ENCODE assay signal across 11 mouse cellular contexts in the genomic region with DNA sequence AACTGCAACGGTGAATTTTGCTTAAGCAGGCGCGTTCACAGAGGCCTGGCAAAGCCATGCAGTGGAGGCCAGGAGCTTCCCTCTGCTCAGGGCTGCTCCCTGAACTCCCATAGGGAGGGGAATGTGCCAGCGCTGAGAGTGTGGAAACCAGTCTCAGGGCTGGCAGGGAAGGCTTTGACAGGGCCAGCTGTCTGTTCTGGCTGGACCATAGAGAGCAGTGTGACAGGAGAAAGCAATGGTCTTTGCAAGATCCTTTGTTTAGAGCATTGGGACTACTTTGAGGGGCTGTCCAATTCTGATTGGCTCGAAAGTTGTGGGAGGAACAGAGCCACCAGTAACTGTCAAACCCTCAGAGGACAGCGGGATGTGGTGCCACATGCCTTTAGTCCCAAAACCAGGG. TPM values are rescaled to one million over a fixed set of nuclear protein-coding genes. Genes with fewer than 3 reads are reported as not detected.
DNase-seq lines count a peak whose midpoint lies in the region; ATAC-seq lines count a peak whose summit lies in the region.
"Had no signal": no experiment of that assay in that cellular context is flagged by ENCODE, and none has a peak within 500 bp of the region (broad histone marks: within the 10 kb centered on the region; RNA-seq: fewer than 3 reads in every experiment).

No protein-coding gene starts in this region.

- peaks cover 60% of the 10 kb centered on the region for H3K4me1 ChIP-seq in kidney, embryonic 15.5 days
- H3K4me1 ChIP-seq in embryonic facial prominence, embryonic 12.5 days: peaks cover 22% of the 10 kb centered on the region; the same call in 1 of the 2 replicates
- H3K4me1 ChIP-seq in midbrain, embryonic 12.5 days: peaks cover 6% of the 10 kb centered on the region; the same call in 1 of the 2 replicates

- WGBS in kidney, embryonic 15.5 days: 64% methylated on average over 6 of the region's 6 CpGs
- WGBS in embryonic facial prominence, embryonic 12.5 days: 62% methylated on average over 6 of the region's 6 CpGs
- WGBS in midbrain, embryonic 12.5 days: 55% methylated on average over 6 of the region's 6 CpGs

- H3K36me3 ChIP-seq in kidney, embryonic 15.5 days: no peaks in the 10 kb centered on the region; the same call in 1 of the 2 replicates
- H3K36me3 ChIP-seq in embryonic facial prominence, embryonic 12.5 days: no peaks in the 10 kb centered on the region
- no peaks in the 10 kb centered on the region for H3K36me3 ChIP-seq in midbrain, embryonic 12.5 days
- H3K36me3 ChIP-seq: G1E had no signal

- no peak for DNase-seq in kidney, adult 9 months
- DNase-seq in heart, postnatal 4 days: peak; percentile 28
- DNase-seq in frontal cortex, postnatal 14 days (ENCODE audit: low spot score in 2 of 2): no peak
- DNase-seq in cerebellum, adult 11 months: no peak
- no peak for DNase-seq in thymus, postnatal 25 days

- H3K4me3 ChIP-seq in kidney, embryonic 15.5 days (replicated peaks): no peak overlapping the region
- no peak overlapping the region for H3K4me3 ChIP-seq in embryonic facial prominence, embryonic 12.5 days
- H3K4me3 ChIP-seq in midbrain, embryonic 12.5 days: no peak overlapping the region

- H3K27ac ChIP-seq in kidney, embryonic 15.5 days: peak overlapping the region; percentile 37; the same call in 1 of the 2 replicates
- H3K27ac ChIP-seq in embryonic facial prominence, embryonic 12.5 days: peak overlapping the region; percentile 33; the same call in 1 of the 2 replicates
- no peak overlapping the region for H3K27ac ChIP-seq in midbrain, embryonic 12.5 days (replicated peaks)

- ATAC-seq in kidney, embryonic 15.5 days (replicated peaks; ENCODE audit: low FRiP score): no peak
- no peak for ATAC-seq in embryonic facial prominence, embryonic 12.5 days (ENCODE audit: insufficient number of reproducible peaks, insufficient read depth, low FRiP score, low TSS enrichment)
- peak; percentile 71 for ATAC-seq in midbrain, embryonic 12.5 days (ENCODE audit: low FRiP score, low read depth)

- no peaks in the 10 kb centered on the region for H3K9me3 ChIP-seq in kidney, embryonic 15.5 days (replicated peaks)
- no peaks in the 10 kb centered on the region for H3K9me3 ChIP-seq in embryonic facial prominence, embryonic 12.5 days
- no peaks in the 10 kb centered on the region for H3K9me3 ChIP-seq in midbrain, embryonic 12.5 days

- H3K27me3 ChIP-seq in kidney, embryonic 15.5 days: no peaks in the 10 kb centered on the region
- no peaks in the 10 kb centered on the region for H3K27me3 ChIP-seq in embryonic facial prominence, embryonic 12.5 days
- H3K27me3 ChIP-seq in midbrain, embryonic 12.5 days: no peaks in the 10 kb centered on the region

- no peak overlapping the region for H3K9ac ChIP-seq in kidney, embryonic 15.5 days
- no peak overlapping the region for H3K9ac ChIP-seq in embryonic facial prominence, embryonic 12.5 days
- H3K9ac ChIP-seq in midbrain, embryonic 12.5 days (replicated peaks): no peak overlapping the region

- H3K4me2 ChIP-seq in kidney, embryonic 15.5 days: no peak overlapping the region
- no peak overlapping the region for H3K4me2 ChIP-seq in embryonic facial prominence, embryonic 12.5 days (replicated peaks)
- no peak overlapping the region for H3K4me2 ChIP-seq in midbrain, embryonic 12.5 days (replicated peaks)

RNA-seq across cellular contexts. Expression of a gene that starts 5.9 kb away (rescaled TPM):
- polyA plus RNA-seq in kidney, embryonic 15.5 days (2015; fragmentation: Nextera tagmentation; extraction: Ambion mirVana): 54.3 and 60.3 TPM in 2 replicates
- polyA plus RNA-seq in embryonic facial prominence, embryonic 12.5 days (2016; fragmentation: Nextera tagmentation; extraction: Ambion mirVana): 28.8 and 30.4 TPM in 2 replicates
- 100 to 1,000 TPM; 233 to 234 TPM for total RNA-seq in heart, postnatal 4 days (2021)
- polyA plus RNA-seq in midbrain, embryonic 12.5 days (2016; fragmentation: Nextera tagmentation; extraction: Ambion mirVana): 11.6 and 16.8 TPM in 2 replicates
- polyA plus RNA-seq: G1E had no signal

RNA-seq across cellular contexts. Expression of a gene that starts 58.0 kb away (rescaled TPM):
- polyA plus RNA-seq in kidney, embryonic 15.5 days (2015; fragmentation: Nextera tagmentation; extraction: Ambion mirVana): 0.16 and 0.17 TPM in 2 replicates
- not detected in 2 replicates for polyA plus RNA-seq in embryonic facial prominence, embryonic 12.5 days (2016; fragmentation: Nextera tagmentation; extraction: Ambion mirVana)
- total RNA-seq in heart, postnatal 4 days (2021): not detected
- not detected in 2 replicates for polyA plus RNA-seq in midbrain, embryonic 12.5 days (2016; fragmentation: Nextera tagmentation; extraction: Ambion mirVana)
- total RNA-seq: common myeloid progenitor, adult 5-6 weeks; G1E had no signal
- polyA plus RNA-seq: G1E; small intestine, adult 2 months had no signal
